In genomic region chr1:55575916-55576315, GRCm38 (mm10) we compare ENCODE assay signal across 11 mouse cellular contexts.
DNase-seq lines count a peak whose midpoint lies in the region; ATAC-seq and TF ChIP-seq lines count a peak whose summit lies in the region.
"Had no signal": no experiment of that assay in that cellular context is flagged by ENCODE, and none has a peak within 500 bp of the region (broad histone marks: within the 10 kb centered on the region; RNA-seq: fewer than 3 reads in every experiment).

No protein-coding gene starts in this region.

- 0 out of 2 replicates have a peak, but pooled peaks cover 2% of the 10 kb centered on the region for H3K36me3 ChIP-seq in heart, adult 2 months (ENCODE audit: control insufficient read depth, insufficient read depth, low read length)
- H3K36me3 ChIP-seq in heart, embryonic 11.5 days (ENCODE audit: control insufficient read depth, insufficient read depth, low read length): no peaks in the 10 kb centered on the region
- no peaks in the 10 kb centered on the region for H3K36me3 ChIP-seq in liver, embryonic 12.5 days
- H3K36me3 ChIP-seq: midbrain, embryonic 12.5 days had no signal

- H3K79me2 ChIP-seq in heart, adult 2 months (replicated peaks; ENCODE audit: control insufficient read depth, insufficient read depth, low read length): no peaks in the 10 kb centered on the region

- intact Hi-C loops in heart, adult 2 months (cut with DNase I): loop anchor here (5.0 kb wide), 1 partner anchor 161 kb away; no protein-coding TSS in a partner anchor
- intact Hi-C loops in gastrocnemius, adult 2 months (cut with DNase I): loop anchor here (5.0 to 10.0 kb wide), 2 partner anchors 159 to 169 kb away; partner anchors contain the start of gene Plcl1

- H3K27ac ChIP-seq in heart, adult 2 months: no peak overlapping the region
- H3K27ac ChIP-seq in heart, embryonic 11.5 days (ENCODE audit: low read depth, low read length): no peak overlapping the region
- peak overlapping the region; percentile 72 for H3K27ac ChIP-seq in gastrocnemius, adult 2 months
- H3K27ac ChIP-seq in liver, embryonic 12.5 days: no peak overlapping the region
- H3K27ac ChIP-seq: midbrain, embryonic 12.5 days had no signal

- peak; percentile 57 to 68 for DNase-seq in heart, adult 2 months
- peak; percentile 64 for DNase-seq in Muller cell, postnatal 12 days (ENCODE audit: inconsistent ontology term)
- peak; percentile 81 for DNase-seq in gastrocnemius, adult 2 months
- DNase-seq in lung, postnatal 25 days (ENCODE audit: low spot score): peak; percentile 83
- no peak for DNase-seq in kidney, postnatal 10 days
- no peak for DNase-seq in cerebellum, adult 8-10 months
- DNase-seq: cerebellum, adult 11-12 months; spleen, adult 18-20 months had no signal

- H3K4me2 ChIP-seq in heart, embryonic 11.5 days: no peak overlapping the region
- no peak overlapping the region for H3K4me2 ChIP-seq in liver, embryonic 12.5 days
- H3K4me2 ChIP-seq: midbrain, embryonic 12.5 days had no signal

- 17% methylated on average over 2 of the region's 2 CpGs for WGBS in heart, adult 2 months
- WGBS in heart, embryonic 11.5 days (ENCODE audit: insufficient replicate concordance): 19% methylated on average over 2 of the region's 2 CpGs
- WGBS in liver, embryonic 12.5 days (ENCODE audit: insufficient replicate concordance): 30% methylated on average over 2 of the region's 2 CpGs

- no peaks in the 10 kb centered on the region for H3K9me3 ChIP-seq in heart, embryonic 11.5 days (replicated peaks; ENCODE audit: control insufficient read depth, low read length)
- no peaks in the 10 kb centered on the region for H3K9me3 ChIP-seq in liver, embryonic 12.5 days (replicated peaks)
- H3K9me3 ChIP-seq: midbrain, embryonic 12.5 days had no signal

- no peaks in the 10 kb centered on the region for H3K27me3 ChIP-seq in heart, adult 2 months (ENCODE audit: control insufficient read depth, insufficient read depth, low read length)
- no peaks in the 10 kb centered on the region for H3K27me3 ChIP-seq in heart, embryonic 11.5 days (ENCODE audit: control insufficient read depth, insufficient read depth, low read length)
- no peaks in the 10 kb centered on the region for H3K27me3 ChIP-seq in liver, embryonic 12.5 days (replicated peaks)
- H3K27me3 ChIP-seq: midbrain, embryonic 12.5 days had no signal

- TF ChIP-seq CTCF in heart, adult 2 months (IDR thresholded peaks at IDR 0.05): no peak
- TF ChIP-seq CTCF in gastrocnemius, adult 2 months (IDR thresholded peaks at IDR 0.05): no peak

- TF ChIP-seq POLR2A in heart, adult 2 months (IDR thresholded peaks at IDR 0.05; ENCODE audit: insufficient read depth, low read depth, low read length): no peak

- no peak overlapping the region for H3K4me3 ChIP-seq in heart, adult 2 months
- no peak overlapping the region for H3K4me3 ChIP-seq in heart, embryonic 11.5 days (ENCODE audit: low read depth, low read length)
- no peak overlapping the region for H3K4me3 ChIP-seq in gastrocnemius, adult 2 months
- H3K4me3 ChIP-seq in liver, embryonic 12.5 days: no peak overlapping the region
- H3K4me3 ChIP-seq: midbrain, embryonic 12.5 days had no signal

- ATAC-seq in heart, embryonic 11.5 days (replicated peaks; ENCODE audit: insufficient number of reproducible peaks, low FRiP score, low TSS enrichment): no peak
- ATAC-seq in liver, embryonic 12.5 days: no peak

- H3K4me1 ChIP-seq in heart, adult 2 months (ENCODE audit: control insufficient read depth, insufficient read depth, low read length): peaks cover 11% of the 10 kb centered on the region
- H3K4me1 ChIP-seq in heart, embryonic 11.5 days (ENCODE audit: control insufficient read depth, insufficient read depth, low read length): peaks cover 7% of the 10 kb centered on the region; the same call in 1 of the 2 replicates
- no peaks in the 10 kb centered on the region for H3K4me1 ChIP-seq in liver, embryonic 12.5 days
- H3K4me1 ChIP-seq: midbrain, embryonic 12.5 days had no signal

- TF ChIP-seq EP300 in heart, adult 2 months (IDR thresholded peaks at IDR 0.05; ENCODE audit: insufficient read depth, low read depth, low read length): no peak

- no peak overlapping the region for H3K9ac ChIP-seq in heart, adult 2 months (ENCODE audit: low read depth, low read length)
- H3K9ac ChIP-seq in heart, embryonic 11.5 days (ENCODE audit: low read depth, low read length): no peak overlapping the region
- H3K9ac ChIP-seq in liver, embryonic 12.5 days: no peak overlapping the region
- H3K9ac ChIP-seq: midbrain, embryonic 12.5 days had no signal

Comparison
In these comparisons a context has a peak if more than half of its experiments do, and no peak if none do; other contexts are left out.
1. DNase-seq: peak in heart, adult 2 months (2 of 2), Muller cell, postnatal 12 days (single experiment), gastrocnemius, adult 2 months (single experiment) and lung, postnatal 25 days (single experiment); none in kidney, postnatal 10 days (single experiment) and cerebellum, adult 8-10 months (single experiment).